Mouse (Mus musculus) left cerebral cortex, adult 6 months (tissue): ENCODE results near the gene Calcr. TPM values are rescaled to one million over a fixed set of nuclear protein-coding genes. Genes with fewer than 3 reads are reported as not detected.

ENCODE experiments used
- long read RNA-seq, 2 experiments: library from polyadenylated mRNA; unstranded; transcript quantifications; one replicate each; pipeline ENCODE4 v2.0.0; 2019 to 2020
- polyA plus RNA-seq: library from polyadenylated mRNA; unstranded; fragments of <200 nt; fragmentation: Nextera tagmentation; gene quantifications from 2 replicates; pipeline ENCODE4 v1.2.3, GENCODE M21; 2021

Calcr gene
- polyA plus RNA-seq, result 0.05 and 0.37 TPM in 2 replicates
- long read RNA-seq, experiment 1, partial matches to known transcripts, result 0 of 4 reads
- long read RNA-seq, experiment 1, other reads (novel, unspliced or antisense), result 4 of 4 reads
- long read RNA-seq, experiment 2, partial matches to known transcripts, result 0 of 1 reads
- long read RNA-seq, experiment 2, other reads (novel, unspliced or antisense), result 0 of 1 reads

DNA sequence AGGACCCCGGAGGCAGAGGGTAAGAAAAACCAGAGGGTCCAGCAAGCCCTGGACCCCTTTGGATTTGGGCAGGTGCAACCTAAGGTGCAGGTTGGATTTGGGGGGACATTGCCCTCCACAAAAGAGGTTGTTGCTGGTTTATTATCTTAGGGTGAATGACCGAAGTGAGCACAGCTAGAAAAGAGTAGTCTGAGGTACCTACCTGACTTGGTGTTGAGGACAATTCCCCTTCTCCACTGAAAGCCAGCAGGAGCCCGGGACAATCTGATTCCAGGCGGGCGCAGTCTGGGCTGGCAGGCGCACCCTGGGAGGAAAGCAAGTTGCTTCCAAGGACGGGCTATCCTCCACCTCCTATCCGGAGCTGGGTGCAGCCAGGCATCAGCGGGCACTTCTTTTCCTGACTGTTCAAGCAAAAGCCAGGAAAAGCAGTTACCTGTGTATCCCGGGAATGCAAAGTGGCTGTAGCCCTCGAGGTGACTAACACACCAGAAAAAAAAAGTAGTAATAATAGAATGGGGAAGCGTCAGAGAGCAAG is at the start of gene Calcr:
TSS of gene Calcr (minus strand) at position 485 of the 535 bp plus-strand sequence.

Other genes with a start within 250 kb of the Calcr start
- gene Tfpi2, start 224.2 kb upstream of the Calcr start, polyA plus RNA-seq, result not detected in 2 replicates
- gene Gngt1, start 229.1 kb upstream of the Calcr start, polyA plus RNA-seq, result not detected in 2 replicates
- gene Gng11, start 239.2 kb upstream of the Calcr start, polyA plus RNA-seq, result 48.9 and 51.4 TPM in 2 replicates